Mouse (Mus musculus) lung, embryonic 16.5 days (tissue): ENCODE measurements around the gene Cd8a. TPM values are rescaled to one million over a fixed set of nuclear protein-coding genes. Genes with fewer than 3 reads are reported as not detected.

ENCODE experiments used
- ATAC-seq: fragments of 200-750 bp; cut with Nextera tagmentation; 2 replicates; pipeline ENCODE4 v1.8.0; 2017; ENCODE audit warnings: low read depth, mild to moderate bottlenecking, moderate library complexity
- H3K27ac ChIP-seq: fragments of 300-500 bp; sonication (generic); 2 replicates; pipeline ENCODE4 v1.5.1; 2014; ENCODE audit warnings: mild to moderate bottlenecking, control low read depth, low read length
- H3K27me3 ChIP-seq: fragments of 300-500 bp; sonication (generic); 2 replicates; pipeline ENCODE4 v1.6.1; 2014; ENCODE audit warnings: low read depth, low read length, mixed read lengths; ENCODE audit not compliant: control insufficient read depth, insufficient read depth
- H3K36me3 ChIP-seq: fragments of 300-500 bp; sonication (generic); 2 replicates; pipeline ENCODE4 v1.6.1; 2014; ENCODE audit warnings: low read length; ENCODE audit not compliant: control insufficient read depth, insufficient read depth
- H3K4me1 ChIP-seq: fragments of 300-500 bp; sonication (generic); replicated peaks from 2 replicates; pipeline ENCODE4 v1.6.1; 2014; ENCODE audit warnings: low read length, mixed read lengths; ENCODE audit not compliant: control insufficient read depth, insufficient read depth
- H3K4me2 ChIP-seq: fragments of 300-500 bp; sonication (generic); 2 replicates; pipeline ENCODE4 v1.6.1; 2014; ENCODE audit warnings: low read depth, low read length, control low read depth
- H3K4me3 ChIP-seq: fragments of 300-500 bp; sonication (generic); 2 replicates; pipeline ENCODE4 v1.5.1; 2014; ENCODE audit warnings: mild to moderate bottlenecking, low read length, control low read depth
- H3K9ac ChIP-seq: fragments of 300-500 bp; sonication (generic); 2 replicates; pipeline ENCODE4 v1.6.1; 2014; ENCODE audit warnings: low read length, control low read depth
- H3K9me3 ChIP-seq: fragments of 300-500 bp; sonication (generic); 2 replicates; pipeline ENCODE4 v1.6.1; 2016; ENCODE audit warnings: low read length; ENCODE audit not compliant: control insufficient read depth
- WGBS: fragments of 180-500 bp; shearing (Covaris S2); extraction: QIAGEN DNeasy Blood & Tissue Kit; methylation state at CpG from one replicate; pipeline ENCODE4 v1.1.7; 2014; 5-methylcytosine and 5-hydroxymethylcytosine counted together
- polyA plus RNA-seq: library from polyadenylated mRNA; unstranded; fragments of >200 nt; fragmentation: Nextera tagmentation; extraction: Ambion mirVana; gene quantifications from 2 replicates; pipeline ENCODE4 v1.2.1, GENCODE M21; 2015

Gene Cd8a
- polyA plus RNA-seq, 1 experiment from 2014 or later: 0.20 TPM

DNA sequence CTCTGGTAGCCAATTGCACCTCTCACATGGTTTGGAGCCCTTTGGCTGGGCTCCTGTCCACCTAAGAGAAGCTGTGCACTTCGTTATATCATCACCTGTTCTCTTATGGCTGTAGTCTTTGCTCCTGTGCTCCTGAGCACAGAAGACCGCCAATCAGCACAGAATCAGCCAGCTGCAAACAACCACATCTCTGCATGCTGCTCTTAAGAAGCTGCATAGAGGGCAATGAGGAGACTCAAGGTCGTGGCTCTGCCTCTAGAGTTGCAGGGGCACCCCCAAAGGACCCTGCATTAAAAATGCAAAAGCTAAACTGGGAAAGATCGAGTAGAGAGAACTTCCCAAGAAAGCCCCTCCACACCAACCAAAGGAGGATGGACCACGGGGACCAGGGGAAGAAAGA, 12.5 kb upstream of the Cd8a start:
- Histone ChIP-seq H3K9me3 (no peaks in the 10 kb centered on the region), H3K9ac (no peak overlapping the region), H3K27ac (no peak overlapping the region), H3K4me3 (no peak overlapping the region), H3K36me3 (no peaks in the 10 kb centered on the region), H3K27me3 (no peaks in the 10 kb centered on the region), H3K4me1 (no peaks in the 10 kb centered on the region), H3K4me2 (no peak overlapping the region)
- no peak for ATAC-seq
- 57% methylated on average over 5 of the region's 5 CpGs for WGBS

DNA sequence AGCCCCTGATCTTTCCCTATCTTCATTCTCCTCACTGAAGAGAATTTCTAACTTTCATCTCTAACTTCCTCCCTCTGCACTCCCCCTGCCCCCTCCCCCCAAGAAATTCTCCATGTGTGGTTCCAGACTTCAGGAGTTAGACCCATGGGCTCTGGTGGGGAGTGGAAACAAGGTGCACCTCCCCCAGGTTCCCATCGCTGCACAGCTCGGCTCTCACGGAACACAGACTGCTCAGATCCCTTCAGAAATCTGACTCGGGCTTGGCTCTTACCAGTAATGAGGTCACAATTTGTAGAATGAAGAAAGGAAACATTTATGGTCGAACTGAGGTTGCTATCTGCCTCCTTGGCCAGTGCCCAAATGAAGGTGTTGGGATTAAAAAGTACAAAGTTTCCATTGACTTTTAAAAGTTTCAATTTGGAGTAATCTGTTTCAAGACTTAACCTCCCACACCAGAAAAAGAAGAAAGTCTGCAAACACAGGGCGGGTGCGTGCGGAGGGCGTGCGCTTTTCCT, 12.0 kb upstream of the Cd8a start:
- ATAC-seq: no peak
- Histone ChIP-seq H3K27ac (no peak overlapping the region), H3K9ac (no peak overlapping the region), H3K4me2 (no peak overlapping the region), H3K36me3 (no peaks in the 10 kb centered on the region), H3K4me1 (no peaks in the 10 kb centered on the region), H3K4me3 (no peak overlapping the region), H3K9me3 (no peaks in the 10 kb centered on the region), H3K27me3 (no peaks in the 10 kb centered on the region)
- 77% methylated on average over 10 of the region's 10 CpGs for WGBS

DNA sequence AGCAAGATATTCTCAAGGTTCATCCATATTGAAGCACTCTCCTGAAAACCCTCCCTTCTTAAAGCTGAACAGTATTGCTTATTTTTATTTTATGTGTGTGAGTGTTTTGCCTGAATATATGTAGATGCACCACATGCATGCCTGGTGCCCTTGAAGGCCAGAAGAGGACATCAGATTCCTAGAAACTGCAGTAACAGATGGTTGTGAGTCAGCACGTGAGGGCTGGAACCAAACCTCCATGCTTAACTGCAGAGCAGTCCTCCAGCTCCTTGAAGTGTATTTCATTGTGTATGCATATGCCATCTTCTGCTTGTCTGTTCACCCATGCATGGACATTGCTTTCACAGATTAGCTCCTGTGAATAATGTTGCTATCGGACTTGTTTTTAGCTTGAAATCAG, 9.2 kb upstream of the Cd8a start:
- Histone ChIP-seq H3K27me3 (no peaks in the 10 kb centered on the region), H3K9ac (no peak overlapping the region), H3K4me1 (no peaks in the 10 kb centered on the region), H3K4me2 (no peak overlapping the region), H3K36me3 (no peaks in the 10 kb centered on the region), H3K9me3 (no peaks in the 10 kb centered on the region), H3K4me3 (no peak overlapping the region), H3K27ac (no peak overlapping the region)
- 79% methylated on average over 2 of the region's 2 CpGs for WGBS
- no peak for ATAC-seq

DNA sequence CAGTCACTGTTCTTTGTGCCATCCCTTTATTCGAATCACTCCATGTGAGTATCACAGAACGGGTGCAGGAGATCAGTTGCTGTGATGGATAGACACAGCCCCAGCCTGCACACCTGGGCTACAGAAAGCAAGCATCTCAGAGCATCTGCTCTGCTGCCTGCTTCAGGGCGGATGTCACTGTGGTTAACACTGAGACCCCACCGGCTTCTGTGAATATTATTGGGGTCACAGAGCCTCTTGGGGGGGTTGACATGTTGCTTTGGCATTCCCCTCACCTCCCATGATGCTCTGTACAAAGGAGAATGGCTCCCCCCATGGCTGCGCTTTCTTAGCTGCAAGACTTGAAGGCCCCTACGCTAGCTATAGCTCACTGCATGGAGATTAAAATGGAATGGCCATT, 3.8 kb upstream of the Cd8a start:
- no peak overlapping the region for H3K4me2 ChIP-seq
- no peak overlapping the region for H3K9ac ChIP-seq
- no peaks in the 10 kb centered on the region for H3K4me1 ChIP-seq
- no peaks in the 10 kb centered on the region for H3K9me3 ChIP-seq
- no peaks in the 10 kb centered on the region for H3K27me3 ChIP-seq
- no peaks in the 10 kb centered on the region for H3K36me3 ChIP-seq
- H3K4me3 ChIP-seq: no peak overlapping the region
- 89% methylated on average over 6 of the region's 6 CpGs for WGBS
- no peak for ATAC-seq
- no peak overlapping the region for H3K27ac ChIP-seq

DNA sequence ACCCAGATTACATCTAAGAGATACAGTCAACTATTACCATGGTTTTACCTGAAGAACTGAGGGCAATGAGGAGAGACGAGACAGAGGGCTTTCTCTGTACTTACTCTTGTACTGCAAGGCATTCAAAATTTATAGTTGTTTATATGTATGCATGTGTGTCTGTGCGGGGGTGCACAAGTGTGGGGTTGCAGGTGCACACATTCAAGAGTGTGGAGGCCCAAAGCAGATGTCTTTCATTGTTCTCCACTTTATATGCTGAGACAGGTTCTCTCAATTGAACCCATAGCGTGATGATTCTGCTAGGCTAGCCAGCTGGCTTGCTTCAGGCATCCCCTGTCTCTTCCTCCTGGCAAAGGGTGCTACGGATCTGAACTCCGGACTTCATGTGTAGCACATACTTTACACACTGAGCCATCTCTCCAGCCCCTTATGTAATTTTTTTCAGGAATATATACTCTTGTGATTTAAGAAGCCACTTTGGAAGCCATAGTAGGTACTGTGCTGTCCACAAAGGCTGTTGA, 2.1 kb upstream of the Cd8a start:
- H3K4me3 ChIP-seq: no peak overlapping the region
- H3K27ac ChIP-seq: no peak overlapping the region
- no peak for ATAC-seq
- H3K4me2 ChIP-seq: no peak overlapping the region
- WGBS: 67% methylated on average over 5 of the region's 5 CpGs
- no peaks in the 10 kb centered on the region for H3K27me3 ChIP-seq
- no peak overlapping the region for H3K9ac ChIP-seq
- no peaks in the 10 kb centered on the region for H3K4me1 ChIP-seq
- no peaks in the 10 kb centered on the region for H3K36me3 ChIP-seq
- H3K9me3 ChIP-seq: no peaks in the 10 kb centered on the region

DNA sequence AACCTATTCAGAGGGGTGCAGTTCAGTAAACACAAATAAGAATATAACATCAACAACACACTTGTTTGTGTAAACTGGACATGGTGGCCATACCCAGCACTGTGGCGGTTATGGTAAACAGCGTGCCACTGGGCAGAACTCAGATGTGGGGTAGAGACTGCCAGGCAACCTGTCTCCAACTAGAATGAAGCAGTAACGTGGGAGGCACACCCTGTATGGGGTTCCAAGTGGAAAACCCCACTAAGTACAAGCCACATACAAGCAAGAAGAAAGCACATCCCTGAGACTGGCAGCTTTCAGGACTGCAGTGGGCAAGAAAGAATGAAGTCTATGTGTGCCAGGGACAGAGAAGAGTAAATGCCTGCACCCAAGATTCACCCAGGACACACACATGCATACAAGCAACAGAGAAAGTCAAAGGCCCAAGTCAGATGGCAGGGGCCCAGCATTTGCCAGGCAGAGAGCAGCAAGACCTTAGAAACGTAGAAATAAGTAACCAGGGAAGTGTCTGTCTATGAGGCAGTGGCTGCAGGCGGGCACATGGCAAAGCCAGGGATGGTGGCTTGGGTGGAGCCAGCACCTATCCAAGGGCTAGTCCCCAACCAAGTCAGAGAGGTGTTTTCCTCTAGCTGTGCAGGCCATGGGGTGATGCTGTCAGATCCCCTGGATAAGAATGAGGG, 1.0 kb upstream of the Cd8a start:
- Histone ChIP-seq H3K4me2 (no peak overlapping the region), H3K9ac (no peak overlapping the region), H3K36me3 (no peaks in the 10 kb centered on the region), H3K27ac (no peak overlapping the region), H3K27me3 (no peaks in the 10 kb centered on the region), H3K4me3 (no peak overlapping the region), H3K4me1 (no peaks in the 10 kb centered on the region), H3K9me3 (no peaks in the 10 kb centered on the region)
- ATAC-seq: no peak
- WGBS: 74% methylated on average over 5 of the region's 5 CpGs

DNA sequence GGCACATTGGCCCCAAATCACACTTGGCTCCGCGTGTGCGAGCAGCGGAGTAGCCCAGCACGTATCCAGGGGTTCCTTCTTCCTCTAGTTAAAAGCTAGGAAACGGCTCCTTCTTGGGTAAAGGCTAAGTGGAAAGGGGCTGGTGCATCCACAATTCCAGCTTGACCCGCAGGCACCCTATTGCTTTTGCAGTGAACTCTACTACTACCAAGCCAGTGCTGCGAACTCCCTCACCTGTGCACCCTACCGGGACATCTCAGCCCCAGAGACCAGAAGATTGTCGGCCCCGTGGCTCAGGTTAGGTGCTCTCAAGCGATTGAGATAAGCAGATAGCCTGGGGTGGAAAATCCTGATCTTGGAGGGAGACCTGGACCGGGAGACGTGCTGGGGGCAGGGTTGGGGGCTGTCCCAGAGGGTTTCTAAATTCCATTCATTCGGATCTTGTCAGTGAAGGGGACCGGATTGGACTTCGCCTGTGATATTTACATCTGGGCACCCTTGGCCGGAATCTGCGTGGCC, 1.1 kb downstream of the Cd8a start:
- H3K9ac ChIP-seq: no peak overlapping the region
- no peak overlapping the region for H3K4me2 ChIP-seq
- no peaks in the 10 kb centered on the region for H3K36me3 ChIP-seq
- H3K27ac ChIP-seq: no peak overlapping the region
- H3K4me1 ChIP-seq: no peaks in the 10 kb centered on the region
- H3K9me3 ChIP-seq: no peaks in the 10 kb centered on the region
- H3K4me3 ChIP-seq: no peak overlapping the region
- H3K27me3 ChIP-seq: no peaks in the 10 kb centered on the region
- 81% methylated on average over 19 of the region's 19 CpGs for WGBS
- no peak for ATAC-seq

DNA sequence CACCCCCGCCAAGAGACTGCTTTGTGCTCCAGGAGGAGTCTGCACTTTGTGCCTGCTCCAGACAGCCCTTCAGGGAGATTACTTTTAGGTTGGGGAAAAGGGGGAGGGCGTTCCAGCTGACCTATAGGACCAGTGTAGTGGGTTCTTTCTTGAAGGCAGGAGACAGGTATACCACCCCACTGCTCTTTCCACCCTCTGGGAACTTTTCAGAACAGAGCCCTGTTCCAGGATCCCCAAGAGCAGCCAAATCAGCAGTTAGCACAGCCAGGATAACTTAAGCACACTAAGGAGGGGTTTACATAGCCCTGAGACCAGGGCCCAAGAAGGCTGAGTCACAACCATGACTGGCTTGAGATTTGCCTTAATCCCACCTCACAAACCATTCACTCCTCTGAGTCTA, 1.7 kb downstream of the Cd8a start:
- H3K9ac ChIP-seq: no peak overlapping the region
- 78% methylated on average over 2 of the region's 2 CpGs for WGBS
- H3K4me2 ChIP-seq: no peak overlapping the region
- ATAC-seq: no peak
- no peaks in the 10 kb centered on the region for H3K9me3 ChIP-seq
- no peaks in the 10 kb centered on the region for H3K4me1 ChIP-seq
- H3K27me3 ChIP-seq: no peaks in the 10 kb centered on the region
- H3K27ac ChIP-seq: no peak overlapping the region
- H3K36me3 ChIP-seq: no peaks in the 10 kb centered on the region
- no peak overlapping the region for H3K4me3 ChIP-seq

DNA sequence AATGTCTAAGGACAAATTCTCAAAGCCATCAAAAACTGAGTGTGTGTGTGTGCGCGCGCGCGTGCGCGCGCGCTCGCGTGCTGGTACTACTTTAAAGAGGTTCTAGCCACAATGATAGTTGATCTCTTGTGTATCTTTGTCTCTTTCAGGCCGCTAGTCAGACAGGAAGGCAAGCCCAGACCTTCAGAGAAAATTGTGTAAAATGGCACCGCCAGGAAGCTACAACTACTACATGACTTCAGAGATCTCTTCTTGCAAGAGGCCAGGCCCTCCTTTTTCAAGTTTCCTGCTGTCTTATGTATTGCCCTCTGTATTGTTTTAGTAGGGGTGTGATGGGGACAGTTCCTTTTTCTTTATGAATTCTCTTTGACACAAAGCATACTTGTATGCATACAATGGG, 3.5 kb downstream of the Cd8a start:
- no peaks in the 10 kb centered on the region for H3K27me3 ChIP-seq

More for the DNA sequence above, 3.5 kb downstream of the Cd8a start:
- ATAC-seq: no peak
- no peak overlapping the region for H3K27ac ChIP-seq
- H3K4me1 ChIP-seq: no peaks in the 10 kb centered on the region
- 92% methylated on average over 13 of the region's 13 CpGs for WGBS
- no peaks in the 10 kb centered on the region for H3K36me3 ChIP-seq
- no peaks in the 10 kb centered on the region for H3K9me3 ChIP-seq
- no peak overlapping the region for H3K9ac ChIP-seq
- H3K4me2 ChIP-seq: no peak overlapping the region
- H3K4me3 ChIP-seq: no peak overlapping the region
